Mouse (Mus musculus): ENCODE results near the gene Celf5.

Gene Celf5

GRCm38 (mm10) chr10:81415549-81416310 lies 66.8 kb downstream of the Celf5 start:
- no peak for DNase-seq (ENCODE audit: low spot score in 2 of 2)

GRCm38 (mm10) chr10:81415146-81415545 lies 67.4 kb downstream of the Celf5 start:
- no peak for DNase-seq (ENCODE audit: low spot score in 2 of 2)

- DNase-seq (ENCODE audit: low spot score in 2 of 2) = no peak
Observed at GRCm38 (mm10) chr10:81414682-81415081, 67.8 kb downstream of the Celf5 start.

- DNase-seq (ENCODE audit: low spot score in 2 of 2) = no peak
Observed at GRCm38 (mm10) chr10:81413310-81414261, 68.9 kb downstream of the Celf5 start.

GRCm38 (mm10) chr10:81412586-81413309 lies 69.8 kb downstream of the Celf5 start:
- DNase-seq (ENCODE audit: low spot score in 2 of 2) = no peak

- DNase-seq (ENCODE audit: low spot score in 2 of 2) = no peak
Observed at GRCm38 (mm10) chr10:81411471-81412400, 70.8 kb downstream of the Celf5 start.

- no peak for DNase-seq (ENCODE audit: low spot score in 2 of 2)
Observed at GRCm38 (mm10) chr10:81410981-81411380, 71.5 kb downstream of the Celf5 start.

GRCm38 (mm10) chr10:81410350-81410749 lies 72.2 kb downstream of the Celf5 start:
- DNase-seq (ENCODE audit: low spot score in 2 of 2) = no peak

GRCm38 (mm10) chr10:81409330-81409729 lies 73.2 kb downstream of the Celf5 start:
- DNase-seq (ENCODE audit: low spot score in 2 of 2) = no peak

Data from spleen, postnatal 36 days (tissue).